Mouse (Mus musculus): ENCODE measurements at regions not wholly inside any gene's neighbourhood (a gene's known extent, or its start where the extent isn't known, plus 50 kb on each side); places are given as distances from the start of the nearest gene placed in this dataset.

GRCm38 (mm10) chr14:62192814-62193213 lies 99.6 kb upstream of the Rnaseh2b start:
- DNase-seq, result peak; percentile 70

- peak; percentile 55 for DNase-seq
Measured at GRCm38 (mm10) chr14:62193371-62193770, 99.0 kb upstream of the Rnaseh2b start.

GRCm38 (mm10) chr14:62196776-62197175 lies 95.6 kb upstream of the Rnaseh2b start:
- peak; percentile 59 for DNase-seq

GRCm38 (mm10) chr14:62198476-62199190 lies 93.8 kb upstream of the Rnaseh2b start:
- no peak for DNase-seq

GRCm38 (mm10) chr14:62215071-62215470 lies 77.3 kb upstream of the Rnaseh2b start:
- DNase-seq, result peak; percentile 16

GRCm38 (mm10) chr14:62216995-62217394 lies 75.4 kb upstream of the Rnaseh2b start:
- peak; percentile 66 for DNase-seq

- peak; percentile 72 for DNase-seq
Measured at GRCm38 (mm10) chr14:62217971-62218370, 74.4 kb upstream of the Rnaseh2b start.

- peak; percentile 78 for DNase-seq
Measured at GRCm38 (mm10) chr14:62218716-62219115, 73.7 kb upstream of the Rnaseh2b start.

GRCm38 (mm10) chr14:62220770-62221169 lies 71.6 kb upstream of the Rnaseh2b start:
- DNase-seq, result no peak

All from heart, adult 11 months (tissue).